Mouse (Mus musculus): ENCODE results near the gene Fam207a. TPM values are rescaled to one million over a fixed set of nuclear protein-coding genes. Genes with fewer than 3 reads are reported as not detected.

Fam207a gene
- 26.2 and 28.1 TPM in 2 replicates for polyA plus RNA-seq (2014; fragmentation: Nextera tagmentation; extraction: Ambion mirVana)

DNA sequence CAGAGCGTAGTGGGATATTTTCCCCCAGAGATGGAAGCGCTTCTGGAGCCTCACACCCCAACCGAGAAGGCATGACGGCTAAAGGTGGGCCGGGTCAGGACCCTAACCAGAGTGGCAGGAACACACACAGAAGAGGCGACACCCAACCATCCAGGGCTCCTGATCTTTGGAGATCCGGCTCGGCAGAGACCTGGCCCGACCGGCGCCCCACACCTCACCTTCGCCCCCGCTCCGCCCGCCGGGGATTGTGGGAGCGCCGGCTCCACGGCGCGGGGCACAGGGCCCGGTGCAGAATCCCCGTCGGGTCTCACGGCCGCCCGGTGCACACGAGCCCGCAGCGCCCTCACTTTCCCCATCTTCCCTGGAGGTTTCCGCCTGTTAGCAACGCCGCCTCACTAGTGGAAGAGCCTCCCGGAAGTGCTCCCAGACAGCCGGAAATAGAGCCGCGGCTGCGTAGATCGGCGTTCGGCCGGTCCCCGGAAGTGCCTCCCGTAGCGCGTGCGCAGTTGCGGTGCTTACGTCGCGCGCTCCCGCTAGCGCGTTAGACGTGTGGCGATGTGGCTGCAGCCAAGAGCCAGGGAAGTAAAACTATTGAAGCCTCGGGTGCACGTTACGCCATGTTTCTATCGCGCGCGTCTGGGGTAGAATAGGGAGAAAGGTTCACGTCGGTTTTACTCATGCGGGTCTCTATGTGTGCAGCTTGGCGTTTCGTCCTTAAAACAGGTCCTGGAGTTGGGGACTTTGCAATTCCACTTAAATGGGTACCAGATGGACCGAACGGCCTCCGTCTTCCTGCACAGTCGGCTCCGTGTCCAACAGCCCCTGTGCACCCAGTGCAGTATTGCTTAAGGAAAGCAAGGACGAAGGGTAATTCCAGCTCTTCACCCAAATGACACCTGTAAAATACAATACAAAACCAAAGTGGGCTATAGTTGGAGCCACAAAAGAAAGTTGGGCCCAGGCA lies at the start of gene Fam207a:
TSS of gene Fam207a (minus strand) at position 401 of the 964 bp plus-strand sequence.
- H3K4me2 ChIP-seq, result peak within 1 kb of the TSS; percentile 88
- H3K4me1 ChIP-seq (ENCODE audit: control insufficient read depth, insufficient read depth, low read length), result peaks cover 16% of the 10 kb centered on the region
- WGBS (ENCODE audit: insufficient replicate concordance), result 1% methylated on average over 75 of the region's 75 CpGs
- peak within 1 kb of the TSS; percentile 90 for H3K4me3 ChIP-seq (ENCODE audit: low read depth, low read length)
- H3K36me3 ChIP-seq (ENCODE audit: control insufficient read depth, insufficient read depth, low read length), result peaks cover 11% of the 10 kb centered on the region
- peak within 1 kb of the TSS; percentile 69 for H3K27ac ChIP-seq (ENCODE audit: low read depth, low read length)
- no peaks in the 10 kb centered on the region for H3K9me3 ChIP-seq (replicated peaks; ENCODE audit: control insufficient read depth, low read length)
- ATAC-seq (replicated peaks; ENCODE audit: insufficient number of reproducible peaks, low FRiP score, low TSS enrichment), result peak; percentile 84
- peak within 1 kb of the TSS; percentile 91 for H3K9ac ChIP-seq (ENCODE audit: low read depth, low read length)
- no peaks in the 10 kb centered on the region for H3K27me3 ChIP-seq (ENCODE audit: control insufficient read depth, insufficient read depth, low read length)

DNA sequence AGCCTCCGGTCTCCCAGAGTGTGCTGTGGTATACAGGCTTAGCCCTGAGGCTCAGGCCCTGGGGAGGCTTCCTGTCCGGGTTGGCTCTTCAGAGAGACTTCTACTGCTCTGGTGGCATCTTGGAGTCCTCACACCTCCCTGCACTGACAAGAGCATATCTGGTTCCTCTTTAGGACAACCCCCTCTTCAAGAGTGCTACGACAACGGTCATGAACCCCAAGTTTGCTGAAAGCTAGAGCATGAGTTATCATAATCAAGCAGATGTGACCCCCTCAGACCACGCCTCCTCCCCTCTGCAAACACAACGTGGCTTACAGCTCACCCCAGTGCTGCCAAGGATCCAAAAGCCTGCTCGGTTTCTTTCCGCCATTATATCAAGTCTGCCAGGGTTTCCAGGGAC lies 49.4 kb upstream of the Fam207a start:
- Histone ChIP-seq H3K4me1 (ENCODE audit: control insufficient read depth, insufficient read depth, low read length) (peaks cover 3% of the 10 kb centered on the region), H3K36me3 (ENCODE audit: control insufficient read depth, insufficient read depth, low read length) (no peaks in the 10 kb centered on the region), H3K4me3 (ENCODE audit: low read depth, low read length) (no peak overlapping the region), H3K27me3 (ENCODE audit: control insufficient read depth, insufficient read depth, low read length) (no peaks in the 10 kb centered on the region), H3K9me3 (replicated peaks; ENCODE audit: control insufficient read depth, low read length) (no peaks in the 10 kb centered on the region), H3K9ac (ENCODE audit: low read depth, low read length) (no peak overlapping the region), H3K27ac (ENCODE audit: low read depth, low read length) (no peak overlapping the region), H3K4me2 (no peak overlapping the region)
- no peak for ATAC-seq (replicated peaks; ENCODE audit: insufficient number of reproducible peaks, low FRiP score, low TSS enrichment)
- WGBS (ENCODE audit: insufficient replicate concordance), result 70% methylated on average over 8 of the region's 8 CpGs

DNA sequence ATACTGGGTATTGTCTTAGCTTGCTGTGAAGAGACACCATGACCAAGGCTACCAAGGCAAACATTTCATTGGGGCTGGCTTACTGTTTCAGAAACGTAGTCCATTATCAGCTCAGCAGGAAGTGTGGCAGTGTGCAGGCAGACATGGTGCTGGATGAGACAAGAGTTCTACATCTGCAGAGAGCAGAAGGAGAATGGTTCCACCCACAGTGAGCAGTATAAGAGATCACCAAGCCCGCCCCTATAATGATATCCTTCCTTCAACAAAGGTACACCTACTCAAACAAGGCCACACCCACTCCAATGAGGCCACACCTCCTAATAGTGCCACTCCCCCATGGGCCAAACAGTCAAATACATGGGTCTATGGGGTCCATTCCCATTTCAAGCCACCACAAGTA lies 45.9 kb upstream of the Fam207a start:
- H3K4me3 ChIP-seq (ENCODE audit: low read depth, low read length), result no peak overlapping the region
- no peaks in the 10 kb centered on the region for H3K9me3 ChIP-seq (replicated peaks; ENCODE audit: control insufficient read depth, low read length)
- 0 out of 2 replicates have a peak, but pooled peaks have one; percentile 22 for ATAC-seq (replicated peaks; ENCODE audit: insufficient number of reproducible peaks, low FRiP score, low TSS enrichment)
- no peak overlapping the region for H3K9ac ChIP-seq (ENCODE audit: low read depth, low read length)
- no peak overlapping the region for H3K27ac ChIP-seq (ENCODE audit: low read depth, low read length)
- peaks cover 3% of the 10 kb centered on the region for H3K4me1 ChIP-seq (ENCODE audit: control insufficient read depth, insufficient read depth, low read length)
- H3K27me3 ChIP-seq (ENCODE audit: control insufficient read depth, insufficient read depth, low read length), result no peaks in the 10 kb centered on the region
- H3K4me2 ChIP-seq, result no peak overlapping the region
- no peaks in the 10 kb centered on the region for H3K36me3 ChIP-seq (ENCODE audit: control insufficient read depth, insufficient read depth, low read length)
- 54% methylated on average over 2 of the region's 2 CpGs for WGBS (ENCODE audit: insufficient replicate concordance)

DNA sequence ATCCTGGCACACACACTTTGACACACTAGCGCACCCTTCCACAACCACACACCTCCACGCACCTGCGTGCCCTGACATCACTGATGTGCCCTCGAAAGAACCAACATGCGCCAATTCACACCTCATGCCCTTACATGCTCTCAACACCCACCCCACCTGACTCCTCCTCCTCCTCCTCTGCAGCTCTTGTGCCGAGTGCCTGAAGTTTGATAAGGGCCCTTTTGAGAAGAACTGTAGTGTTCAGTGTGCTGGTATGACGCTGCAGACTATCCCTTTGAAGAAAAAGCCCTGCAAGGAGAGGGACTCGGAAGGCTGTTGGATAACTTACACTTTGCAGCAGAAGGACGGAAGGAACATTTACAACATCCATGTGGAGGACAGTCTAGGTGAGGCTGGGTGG lies 45.2 kb upstream of the Fam207a start:
- no peaks in the 10 kb centered on the region for H3K9me3 ChIP-seq (replicated peaks; ENCODE audit: control insufficient read depth, low read length)
- no peak overlapping the region for H3K4me3 ChIP-seq (ENCODE audit: low read depth, low read length)
- H3K9ac ChIP-seq (ENCODE audit: low read depth, low read length), result no peak overlapping the region
- H3K36me3 ChIP-seq (ENCODE audit: control insufficient read depth, insufficient read depth, low read length), result no peaks in the 10 kb centered on the region
- H3K27ac ChIP-seq (ENCODE audit: low read depth, low read length), result no peak overlapping the region
- no peak for ATAC-seq (replicated peaks; ENCODE audit: insufficient number of reproducible peaks, low FRiP score, low TSS enrichment)
- H3K27me3 ChIP-seq (ENCODE audit: control insufficient read depth, insufficient read depth, low read length), result no peaks in the 10 kb centered on the region
- H3K4me1 ChIP-seq (ENCODE audit: control insufficient read depth, insufficient read depth, low read length), result peaks cover 3% of the 10 kb centered on the region
- H3K4me2 ChIP-seq, result no peak overlapping the region
- WGBS (ENCODE audit: insufficient replicate concordance), result 68% methylated on average over 9 of the region's 9 CpGs

- H3K4me3 ChIP-seq (ENCODE audit: low read depth, low read length), result no peak overlapping the region
- ATAC-seq (replicated peaks; ENCODE audit: insufficient number of reproducible peaks, low FRiP score, low TSS enrichment), result no peak
- H3K27ac ChIP-seq (ENCODE audit: low read depth, low read length), result no peak overlapping the region
- H3K9me3 ChIP-seq (replicated peaks; ENCODE audit: control insufficient read depth, low read length), result no peaks in the 10 kb centered on the region
- H3K27me3 ChIP-seq (ENCODE audit: control insufficient read depth, insufficient read depth, low read length), result no peaks in the 10 kb centered on the region
- no peaks in the 10 kb centered on the region for H3K36me3 ChIP-seq (ENCODE audit: control insufficient read depth, insufficient read depth, low read length)
- H3K9ac ChIP-seq (ENCODE audit: low read depth, low read length), result no peak overlapping the region
- H3K4me2 ChIP-seq, result no peak overlapping the region
- peaks cover 3% of the 10 kb centered on the region for H3K4me1 ChIP-seq (ENCODE audit: control insufficient read depth, insufficient read depth, low read length)
- 79% methylated on average over 11 of the region's 11 CpGs for WGBS (ENCODE audit: insufficient replicate concordance)
These were observed 44.5 kb upstream of the Fam207a start for GRCm38 (mm10) chr10:77560090-77560489.

GRCm38 (mm10) chr10:77557641-77558040 lies 42.1 kb upstream of the Fam207a start:
- 82% methylated on average over 4 of the region's 4 CpGs for WGBS (ENCODE audit: insufficient replicate concordance)
- Histone ChIP-seq H3K27me3 (ENCODE audit: control insufficient read depth, insufficient read depth, low read length) (no peaks in the 10 kb centered on the region), H3K27ac (ENCODE audit: low read depth, low read length) (no peak overlapping the region), H3K36me3 (ENCODE audit: control insufficient read depth, insufficient read depth, low read length) (no peaks in the 10 kb centered on the region), H3K4me2 (no peak overlapping the region), H3K4me3 (ENCODE audit: low read depth, low read length) (no peak overlapping the region), H3K4me1 (ENCODE audit: control insufficient read depth, insufficient read depth, low read length) (peaks cover 3% of the 10 kb centered on the region), H3K9me3 (replicated peaks; ENCODE audit: control insufficient read depth, low read length) (no peaks in the 10 kb centered on the region), H3K9ac (ENCODE audit: low read depth, low read length) (no peak overlapping the region)
- no peak for ATAC-seq (replicated peaks; ENCODE audit: insufficient number of reproducible peaks, low FRiP score, low TSS enrichment)

GRCm38 (mm10) chr10:77556631-77557030 lies 41.0 kb upstream of the Fam207a start:
- H3K4me1 ChIP-seq (ENCODE audit: control insufficient read depth, insufficient read depth, low read length), result peaks cover 3% of the 10 kb centered on the region
- no peaks in the 10 kb centered on the region for H3K36me3 ChIP-seq (ENCODE audit: control insufficient read depth, insufficient read depth, low read length)
- ATAC-seq (replicated peaks; ENCODE audit: insufficient number of reproducible peaks, low FRiP score, low TSS enrichment), result no peak
- no peak overlapping the region for H3K27ac ChIP-seq (ENCODE audit: low read depth, low read length)
- H3K4me2 ChIP-seq, result no peak overlapping the region
- 78% methylated on average over 7 of the region's 7 CpGs for WGBS (ENCODE audit: insufficient replicate concordance)
- no peak overlapping the region for H3K4me3 ChIP-seq (ENCODE audit: low read depth, low read length)
- H3K9ac ChIP-seq (ENCODE audit: low read depth, low read length), result no peak overlapping the region
- no peaks in the 10 kb centered on the region for H3K9me3 ChIP-seq (replicated peaks; ENCODE audit: control insufficient read depth, low read length)
- H3K27me3 ChIP-seq (ENCODE audit: control insufficient read depth, insufficient read depth, low read length), result no peaks in the 10 kb centered on the region

- no peak for ATAC-seq (replicated peaks; ENCODE audit: insufficient number of reproducible peaks, low FRiP score, low TSS enrichment)
- no peak overlapping the region for H3K4me2 ChIP-seq
- H3K9me3 ChIP-seq (replicated peaks; ENCODE audit: control insufficient read depth, low read length), result no peaks in the 10 kb centered on the region
- H3K9ac ChIP-seq (ENCODE audit: low read depth, low read length), result no peak overlapping the region
- H3K36me3 ChIP-seq (ENCODE audit: control insufficient read depth, insufficient read depth, low read length), result no peaks in the 10 kb centered on the region
- H3K27ac ChIP-seq (ENCODE audit: low read depth, low read length), result no peak overlapping the region
- no peaks in the 10 kb centered on the region for H3K27me3 ChIP-seq (ENCODE audit: control insufficient read depth, insufficient read depth, low read length)
- no peaks in the 10 kb centered on the region for H3K4me1 ChIP-seq (ENCODE audit: control insufficient read depth, insufficient read depth, low read length)
- no peak overlapping the region for H3K4me3 ChIP-seq (ENCODE audit: low read depth, low read length)
- 75% methylated on average over 4 of the region's 4 CpGs for WGBS (ENCODE audit: insufficient replicate concordance)
These were observed 39.3 kb upstream of the Fam207a start for GRCm38 (mm10) chr10:77554918-77555317.

Data from heart, embryonic 11.5 days (tissue).